ENCODE assay signal across 17 mouse cellular contexts in genomic region chr11:117586857-117587425, GRCm38 (mm10).
DNase-seq lines count a peak whose midpoint lies in the region; ATAC-seq and TF ChIP-seq lines count a peak whose summit lies in the region.
"Had no signal": no experiment of that assay in that cellular context is flagged by ENCODE, and none has a peak within 500 bp of the region (broad histone marks: within the 10 kb centered on the region; RNA-seq: fewer than 3 reads in every experiment).

No protein-coding gene starts in this region.

- intact Hi-C loops in left cerebral cortex, postnatal 4 days (cut with DNase I), result no loop called here

- H3K36me3 ChIP-seq in hindbrain, embryonic 12.5 days, result no peaks in the 10 kb centered on the region
- H3K36me3 ChIP-seq in hindbrain, postnatal 0 days (ENCODE audit: insufficient read depth, low read length), result no peaks in the 10 kb centered on the region
- no peaks in the 10 kb centered on the region for H3K36me3 ChIP-seq in forebrain, embryonic 15.5 days
- H3K36me3 ChIP-seq in midbrain, embryonic 15.5 days (replicated peaks), result no peaks in the 10 kb centered on the region
- H3K36me3 ChIP-seq: intestine, embryonic 15.5 days; limb, embryonic 13.5 days had no signal

- H3K9ac ChIP-seq in hindbrain, embryonic 12.5 days, result no peak overlapping the region
- no peak overlapping the region for H3K9ac ChIP-seq in hindbrain, postnatal 0 days (replicated peaks; ENCODE audit: low read length)
- no peak overlapping the region for H3K9ac ChIP-seq in forebrain, embryonic 15.5 days (replicated peaks)
- H3K9ac ChIP-seq in midbrain, embryonic 15.5 days, result no peak overlapping the region
- H3K9ac ChIP-seq: intestine, embryonic 15.5 days; limb, embryonic 13.5 days; liver, embryonic 14.5 days had no signal

- H3K27me3 ChIP-seq in hindbrain, embryonic 12.5 days, result no peaks in the 10 kb centered on the region
- H3K27me3 ChIP-seq in hindbrain, postnatal 0 days (ENCODE audit: insufficient read depth, low read length), result no peaks in the 10 kb centered on the region
- no peaks in the 10 kb centered on the region for H3K27me3 ChIP-seq in forebrain, embryonic 15.5 days
- no peaks in the 10 kb centered on the region for H3K27me3 ChIP-seq in midbrain, embryonic 15.5 days (replicated peaks)
- H3K27me3 ChIP-seq: intestine, embryonic 15.5 days; limb, embryonic 13.5 days had no signal

- TF ChIP-seq CTCF in hindbrain, postnatal 0 days (IDR thresholded peaks at IDR 0.05; ENCODE audit: low read depth), result no peak

- WGBS in hindbrain, embryonic 12.5 days, result 73% methylated on average over 7 of the region's 7 CpGs
- 68% methylated on average over 7 of the region's 7 CpGs for WGBS in hindbrain, postnatal 0 days
- 49% methylated on average over 7 of the region's 7 CpGs for WGBS in forebrain, embryonic 15.5 days
- 63% methylated on average over 7 of the region's 7 CpGs for WGBS in midbrain, embryonic 15.5 days

- H3K9me3 ChIP-seq in hindbrain, embryonic 12.5 days (replicated peaks), result no peaks in the 10 kb centered on the region
- no peaks in the 10 kb centered on the region for H3K9me3 ChIP-seq in hindbrain, postnatal 0 days (ENCODE audit: low read length)
- no peaks in the 10 kb centered on the region for H3K9me3 ChIP-seq in forebrain, embryonic 15.5 days
- no peaks in the 10 kb centered on the region for H3K9me3 ChIP-seq in midbrain, embryonic 15.5 days
- H3K9me3 ChIP-seq: intestine, embryonic 15.5 days had no signal

- DNase-seq in hindbrain, postnatal 0 days (ENCODE audit: low spot score), result no peak
- peak; percentile 18 for DNase-seq in brain, adult 2 months (ENCODE audit: low read depth, low spot score)
- DNase-seq in embryo, embryonic 10 days (ENCODE audit: low spot score), result no peak
- DNase-seq in left cerebral cortex, postnatal 4 days, result no peak
- DNase-seq: adrenal gland, postnatal 36 days; cerebellum, adult 11 months; cerebellum, postnatal 14 days; heart, postnatal 36 days; thymus, postnatal 4 days had no signal

- H3K4me3 ChIP-seq in hindbrain, embryonic 12.5 days, result no peak overlapping the region
- no peak overlapping the region for H3K4me3 ChIP-seq in hindbrain, postnatal 0 days (ENCODE audit: low read length)
- H3K4me3 ChIP-seq in forebrain, embryonic 15.5 days, result no peak overlapping the region
- no peak overlapping the region for H3K4me3 ChIP-seq in midbrain, embryonic 15.5 days
- H3K4me3 ChIP-seq: erythroblast, embryonic 14.5 days; intestine, embryonic 15.5 days; limb, embryonic 13.5 days had no signal

- no peak overlapping the region for H3K4me2 ChIP-seq in hindbrain, embryonic 12.5 days (replicated peaks)
- no peak overlapping the region for H3K4me2 ChIP-seq in hindbrain, postnatal 0 days (ENCODE audit: low read depth, low read length)
- H3K4me2 ChIP-seq in forebrain, embryonic 15.5 days (replicated peaks), result no peak overlapping the region
- H3K4me2 ChIP-seq in midbrain, embryonic 15.5 days, result no peak overlapping the region
- H3K4me2 ChIP-seq: heart, embryonic 11.5 days; intestine, embryonic 15.5 days; limb, embryonic 13.5 days had no signal

- peak overlapping the region; percentile 58 for H3K27ac ChIP-seq in hindbrain, embryonic 12.5 days
- H3K27ac ChIP-seq in hindbrain, postnatal 0 days, result no peak overlapping the region
- H3K27ac ChIP-seq in forebrain, embryonic 15.5 days (replicated peaks), result peak overlapping the region; percentile 61
- peak overlapping the region; percentile 55 for H3K27ac ChIP-seq in midbrain, embryonic 15.5 days
- H3K27ac ChIP-seq: intestine, embryonic 15.5 days; limb, embryonic 13.5 days; liver, embryonic 14.5 days had no signal

- peak; percentile 61; the same call in 1 of the 2 replicates for ATAC-seq in hindbrain, embryonic 12.5 days (ENCODE audit: low FRiP score)
- no peak for ATAC-seq in hindbrain, postnatal 0 days
- ATAC-seq in forebrain, embryonic 15.5 days (replicated peaks), result peak; percentile 89
- ATAC-seq in midbrain, embryonic 15.5 days (replicated peaks), result 0 out of 2 replicates have a peak, but pooled peaks have one; percentile 27
- ATAC-seq: intestine, embryonic 15.5 days had no signal

- peaks cover 24% of the 10 kb centered on the region for H3K4me1 ChIP-seq in hindbrain, embryonic 12.5 days
- no peaks in the 10 kb centered on the region for H3K4me1 ChIP-seq in hindbrain, postnatal 0 days (ENCODE audit: insufficient read depth, low read length)
- H3K4me1 ChIP-seq in forebrain, embryonic 15.5 days, result peaks cover 21% of the 10 kb centered on the region
- H3K4me1 ChIP-seq in midbrain, embryonic 15.5 days, result 0 out of 2 replicates have a peak, but pooled peaks cover 7% of the 10 kb centered on the region
